Mouse (Mus musculus) thymus, postnatal 36 days (tissue): ENCODE data around the gene Asap2.

Source experiments
- DNase-seq, 2 experiments: peaks; one replicate each; pipeline ENCODE4 v3.0.0; 2022; ENCODE audit warnings: mixed read lengths in 2 of 2

Gene Asap2

DNA sequence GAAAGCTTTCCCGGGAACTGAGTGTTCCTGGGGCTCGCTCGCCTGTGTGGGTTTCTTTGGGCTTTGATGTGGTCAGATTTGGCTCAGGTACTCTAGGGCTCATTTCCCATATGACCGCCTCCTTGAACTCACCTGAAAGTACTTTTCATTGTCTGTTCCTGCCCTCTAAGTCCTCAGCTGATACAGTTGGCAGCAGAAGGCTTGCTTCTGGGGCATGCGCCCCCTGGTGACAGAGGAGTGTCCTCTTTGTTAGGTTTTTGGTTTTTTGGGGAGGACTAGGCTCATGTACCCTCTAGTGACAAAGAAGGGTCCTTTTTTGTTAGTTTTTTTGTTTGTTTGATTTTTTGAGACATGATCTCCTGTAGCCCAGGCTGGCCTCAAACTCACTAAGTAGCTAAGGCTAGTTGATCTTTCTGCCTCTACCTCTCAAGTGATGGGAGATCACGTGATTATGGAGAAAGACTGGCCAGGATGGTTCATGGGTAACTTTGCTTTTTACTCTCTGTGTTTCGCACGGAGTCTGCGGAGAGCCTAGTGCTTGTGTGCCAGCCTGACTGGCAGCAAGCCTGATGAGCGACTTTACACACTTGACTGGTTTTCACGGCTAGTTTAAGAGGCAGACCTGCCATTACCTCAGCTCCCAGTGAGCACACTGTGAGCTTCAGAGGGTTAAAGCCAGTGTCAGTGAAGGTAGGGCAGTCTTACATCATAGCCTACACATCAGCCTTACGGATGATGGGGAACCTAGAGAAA, 328.1 kb downstream of the Asap2 start:
- peak; percentile 80 to 81 for DNase-seq
